Mouse (Mus musculus): ENCODE data around the gene Nedd4. TPM values are rescaled to one million over a fixed set of nuclear protein-coding genes. Genes with fewer than 3 reads are reported as not detected.

Nedd4 gene
- polyA plus RNA-seq, 1 experiment = 18.7 TPM

GRCm38 (mm10) chr9:72693081-72693696, 31.0 kb downstream of the Nedd4 start:
- Histone ChIP-seq H3K4me3 (ENCODE audit: low read depth, low read length) (no peak overlapping the region), H3K27ac (ENCODE audit: insufficient read depth, low read depth, low read length) (no peak overlapping the region), H3K27me3 (ENCODE audit: control insufficient read depth, insufficient read depth, low read length) (no peaks in the 10 kb centered on the region), H3K4me1 (ENCODE audit: control insufficient read depth, insufficient read depth, insufficient read length, low read length) (no peaks in the 10 kb centered on the region), H3K36me3 (ENCODE audit: control insufficient read depth, insufficient read depth, low read length) (peaks cover 30% of the 10 kb centered on the region)
- 71% methylated on average over 24 of the region's 24 CpGs for WGBS
- TF ChIP-seq POLR2A (IDR thresholded peaks at IDR 0.05; ENCODE audit: low read depth, low read length) (no peak), CTCF (IDR thresholded peaks at IDR 0.05; ENCODE audit: extremely low read depth, insufficient read length, insufficient replicate concordance, low read depth, low read length) (no peak)

GRCm38 (mm10) chr9:72693861-72694260, 31.7 kb downstream of the Nedd4 start:
- TF ChIP-seq POLR2A (IDR thresholded peaks at IDR 0.05; ENCODE audit: low read depth, low read length) (no peak), CTCF (IDR thresholded peaks at IDR 0.05; ENCODE audit: extremely low read depth, insufficient read length, insufficient replicate concordance, low read depth, low read length) (no peak)
- Histone ChIP-seq H3K4me1 (ENCODE audit: control insufficient read depth, insufficient read depth, insufficient read length, low read length) (no peaks in the 10 kb centered on the region), H3K36me3 (ENCODE audit: control insufficient read depth, insufficient read depth, low read length) (peaks cover 25% of the 10 kb centered on the region), H3K27me3 (ENCODE audit: control insufficient read depth, insufficient read depth, low read length) (no peaks in the 10 kb centered on the region), H3K4me3 (ENCODE audit: low read depth, low read length) (no peak overlapping the region), H3K27ac (ENCODE audit: insufficient read depth, low read depth, low read length) (no peak overlapping the region)
- WGBS = 89% methylated on average over 14 of the region's 14 CpGs

- Histone ChIP-seq H3K4me3 (ENCODE audit: low read depth, low read length) (no peak overlapping the region), H3K4me1 (ENCODE audit: control insufficient read depth, insufficient read depth, insufficient read length, low read length) (peaks cover 6% of the 10 kb centered on the region), H3K27me3 (ENCODE audit: control insufficient read depth, insufficient read depth, low read length) (no peaks in the 10 kb centered on the region), H3K27ac (ENCODE audit: insufficient read depth, low read depth, low read length) (no peak overlapping the region), H3K36me3 (ENCODE audit: control insufficient read depth, insufficient read depth, low read length) (peaks cover 16% of the 10 kb centered on the region)
- TF ChIP-seq POLR2A (IDR thresholded peaks at IDR 0.05; ENCODE audit: low read depth, low read length) (no peak), CTCF (IDR thresholded peaks at IDR 0.05; ENCODE audit: extremely low read depth, insufficient read length, insufficient replicate concordance, low read depth, low read length) (no peak)
- 44% methylated on average over 3 of the region's 3 CpGs for WGBS
Observed at GRCm38 (mm10) chr9:72696508-72696907, 34.4 kb downstream of the Nedd4 start.

- H3K4me3 ChIP-seq (ENCODE audit: low read depth, low read length) = no peak overlapping the region
- H3K36me3 ChIP-seq (ENCODE audit: control insufficient read depth, insufficient read depth, low read length) = peaks cover 19% of the 10 kb centered on the region
- peaks cover 7% of the 10 kb centered on the region for H3K4me1 ChIP-seq (ENCODE audit: control insufficient read depth, insufficient read depth, insufficient read length, low read length)
- H3K27ac ChIP-seq (ENCODE audit: insufficient read depth, low read depth, low read length) = no peak overlapping the region
- H3K27me3 ChIP-seq (ENCODE audit: control insufficient read depth, insufficient read depth, low read length) = no peaks in the 10 kb centered on the region
- no peak for TF ChIP-seq CTCF (IDR thresholded peaks at IDR 0.05; ENCODE audit: extremely low read depth, insufficient read length, insufficient replicate concordance, low read depth, low read length)
- no peak for TF ChIP-seq POLR2A (IDR thresholded peaks at IDR 0.05; ENCODE audit: low read depth, low read length)
- WGBS = 93% methylated on average over 4 of the region's 4 CpGs
Observed at GRCm38 (mm10) chr9:72697779-72698178, 35.6 kb downstream of the Nedd4 start.

GRCm38 (mm10) chr9:72699702-72700101, 37.6 kb downstream of the Nedd4 start:
- Histone ChIP-seq H3K4me3 (ENCODE audit: low read depth, low read length) (no peak overlapping the region), H3K36me3 (ENCODE audit: control insufficient read depth, insufficient read depth, low read length) (peaks cover 9% of the 10 kb centered on the region), H3K4me1 (ENCODE audit: control insufficient read depth, insufficient read depth, insufficient read length, low read length) (peaks cover 7% of the 10 kb centered on the region), H3K27me3 (ENCODE audit: control insufficient read depth, insufficient read depth, low read length) (no peaks in the 10 kb centered on the region), H3K27ac (ENCODE audit: insufficient read depth, low read depth, low read length) (no peak overlapping the region)
- TF ChIP-seq CTCF (IDR thresholded peaks at IDR 0.05; ENCODE audit: extremely low read depth, insufficient read length, insufficient replicate concordance, low read depth, low read length) = no peak
- 12% methylated on average over 3 of the region's 3 CpGs for WGBS

- Histone ChIP-seq H3K27me3 (ENCODE audit: control insufficient read depth, insufficient read depth, low read length) (no peaks in the 10 kb centered on the region), H3K27ac (ENCODE audit: insufficient read depth, low read depth, low read length) (no peak overlapping the region), H3K4me1 (ENCODE audit: control insufficient read depth, insufficient read depth, insufficient read length, low read length) (peaks cover 7% of the 10 kb centered on the region), H3K4me3 (ENCODE audit: low read depth, low read length) (no peak overlapping the region), H3K36me3 (ENCODE audit: control insufficient read depth, insufficient read depth, low read length) (peaks cover 9% of the 10 kb centered on the region)
- 29% methylated on average over 8 of the region's 8 CpGs for WGBS
- TF ChIP-seq POLR2A (IDR thresholded peaks at IDR 0.05; ENCODE audit: low read depth, low read length) (no peak), CTCF (IDR thresholded peaks at IDR 0.05; ENCODE audit: extremely low read depth, insufficient read length, insufficient replicate concordance, low read depth, low read length) (no peak)
Observed at GRCm38 (mm10) chr9:72701441-72701840, 39.3 kb downstream of the Nedd4 start.

GRCm38 (mm10) chr9:72702075-72702474, 39.9 kb downstream of the Nedd4 start:
- TF ChIP-seq CTCF (IDR thresholded peaks at IDR 0.05; ENCODE audit: extremely low read depth, insufficient read length, insufficient replicate concordance, low read depth, low read length) = no peak
- TF ChIP-seq POLR2A (IDR thresholded peaks at IDR 0.05; ENCODE audit: low read depth, low read length) = no peak
- Histone ChIP-seq H3K27ac (ENCODE audit: insufficient read depth, low read depth, low read length) (no peak overlapping the region), H3K36me3 (ENCODE audit: control insufficient read depth, insufficient read depth, low read length) (peaks cover 11% of the 10 kb centered on the region), H3K4me1 (ENCODE audit: control insufficient read depth, insufficient read depth, insufficient read length, low read length) (peaks cover 7% of the 10 kb centered on the region), H3K4me3 (ENCODE audit: low read depth, low read length) (no peak overlapping the region), H3K27me3 (ENCODE audit: control insufficient read depth, insufficient read depth, low read length) (no peaks in the 10 kb centered on the region)
- 9% methylated on average over 2 of the region's 2 CpGs for WGBS
